ENCODE assay signal across 7 mouse cellular contexts in genomic region chr9:74109761-74110460, GRCm38 (mm10). TPM values are rescaled to one million over a fixed set of nuclear protein-coding genes. Genes with fewer than 3 reads are reported as not detected.
DNase-seq lines count a peak whose midpoint lies in the region; ATAC-seq lines count a peak whose summit lies in the region.

Wdr72 (plus strand) TSS chr9:74110356.

- H3K9ac ChIP-seq in forebrain, embryonic 16.5 days (replicated peaks; ENCODE audit: low read depth, low read length) = no peak within 1 kb of the TSS
- peak within 1 kb of the TSS; percentile 43 for H3K9ac ChIP-seq in kidney, embryonic 16.5 days (replicated peaks; ENCODE audit: low read length)
- peak within 1 kb of the TSS; percentile 66 for H3K9ac ChIP-seq in stomach, embryonic 16.5 days (ENCODE audit: low read length)

- ATAC-seq in forebrain, embryonic 16.5 days = no peak
- peak; percentile 95 for ATAC-seq in kidney, embryonic 16.5 days (ENCODE audit: low FRiP score, low TSS enrichment)
- ATAC-seq in stomach, embryonic 16.5 days (ENCODE audit: insufficient read depth, low FRiP score) = peak; percentile 69
- ATAC-seq in activated CD4-positive, CD25-positive, alpha-beta regulatory T cell, adult 4 months = no peak

- no peak within 1 kb of the TSS for H3K27ac ChIP-seq in embryonic facial prominence, embryonic 10.5 days (replicated peaks)
- H3K27ac ChIP-seq in forebrain, embryonic 16.5 days (ENCODE audit: low read length) = no peak within 1 kb of the TSS
- H3K27ac ChIP-seq in kidney, embryonic 16.5 days (ENCODE audit: low read length) = no peak within 1 kb of the TSS
- H3K27ac ChIP-seq in stomach, embryonic 16.5 days (ENCODE audit: low read length) = no peak within 1 kb of the TSS

- no peaks in the 10 kb centered on the region for H3K36me3 ChIP-seq in embryonic facial prominence, embryonic 10.5 days (replicated peaks)
- H3K36me3 ChIP-seq in forebrain, embryonic 16.5 days (ENCODE audit: control insufficient read depth, insufficient read depth) = no peaks in the 10 kb centered on the region
- no peaks in the 10 kb centered on the region for H3K36me3 ChIP-seq in kidney, embryonic 16.5 days (ENCODE audit: insufficient read depth, low read length)
- no peaks in the 10 kb centered on the region for H3K36me3 ChIP-seq in stomach, embryonic 16.5 days (ENCODE audit: control insufficient read depth, insufficient read depth, low read length)

- WGBS in embryonic facial prominence, embryonic 10.5 days = 3% methylated on average over 16 of the region's 17 CpGs
- WGBS in forebrain, embryonic 16.5 days = 7% methylated on average over 16 of the region's 17 CpGs
- WGBS in kidney, embryonic 16.5 days = 3% methylated on average over 15 of the region's 17 CpGs
- 5% methylated on average over 16 of the region's 17 CpGs for WGBS in stomach, embryonic 16.5 days

- peaks cover 13% of the 10 kb centered on the region for H3K4me1 ChIP-seq in embryonic facial prominence, embryonic 10.5 days
- peaks cover 3% of the 10 kb centered on the region for H3K4me1 ChIP-seq in forebrain, embryonic 16.5 days (replicated peaks; ENCODE audit: control insufficient read depth, insufficient read depth, low read length)
- H3K4me1 ChIP-seq in kidney, embryonic 16.5 days (ENCODE audit: insufficient read depth, low read length) = peaks cover 5% of the 10 kb centered on the region; the same call in 1 of the 2 replicates
- H3K4me1 ChIP-seq in stomach, embryonic 16.5 days (ENCODE audit: control insufficient read depth, insufficient read depth, low read length) = peaks cover 5% of the 10 kb centered on the region; the same call in 1 of the 2 replicates

- peak within 1 kb of the TSS; percentile 56 for H3K4me3 ChIP-seq in embryonic facial prominence, embryonic 10.5 days
- H3K4me3 ChIP-seq in forebrain, embryonic 16.5 days (replicated peaks; ENCODE audit: low read length) = peak within 1 kb of the TSS; percentile 8; the same call in 1 of the 2 replicates
- peak within 1 kb of the TSS; percentile 52 for H3K4me3 ChIP-seq in kidney, embryonic 16.5 days (ENCODE audit: low read length)
- peak within 1 kb of the TSS; percentile 46 for H3K4me3 ChIP-seq in stomach, embryonic 16.5 days (replicated peaks; ENCODE audit: low read length)

- DNase-seq in embryonic facial prominence, embryonic 10.5 days (ENCODE audit: low spot score) = peak; percentile 43
- DNase-seq in lung, postnatal 10 days = peak; percentile 19
- no peak for DNase-seq in natural killer cell, adult 2 months (ENCODE audit: low spot score in 2 of 2)

- peak within 1 kb of the TSS; percentile 26 for H3K4me2 ChIP-seq in forebrain, embryonic 16.5 days (ENCODE audit: low read length)
- peak within 1 kb of the TSS; percentile 58 for H3K4me2 ChIP-seq in kidney, embryonic 16.5 days (replicated peaks; ENCODE audit: low read depth, low read length)
- peak within 1 kb of the TSS; percentile 62 for H3K4me2 ChIP-seq in stomach, embryonic 16.5 days (ENCODE audit: low read depth, low read length)

- no peaks in the 10 kb centered on the region for H3K9me3 ChIP-seq in embryonic facial prominence, embryonic 10.5 days
- no peaks in the 10 kb centered on the region for H3K9me3 ChIP-seq in forebrain, embryonic 16.5 days (ENCODE audit: control insufficient read depth, low read length)
- H3K9me3 ChIP-seq in kidney, embryonic 16.5 days (ENCODE audit: low read length) = no peaks in the 10 kb centered on the region
- H3K9me3 ChIP-seq in stomach, embryonic 16.5 days (replicated peaks; ENCODE audit: control insufficient read depth, low read length) = no peaks in the 10 kb centered on the region

- H3K27me3 ChIP-seq in embryonic facial prominence, embryonic 10.5 days (replicated peaks; ENCODE audit: low read depth, poor library complexity, severe bottlenecking) = peaks cover 10% of the 10 kb centered on the region; the same call in 1 of the 2 replicates
- peaks cover 3% of the 10 kb centered on the region; the same call in 1 of the 2 replicates for H3K27me3 ChIP-seq in forebrain, embryonic 16.5 days (replicated peaks; ENCODE audit: control insufficient read depth, insufficient read depth, low read length)
- H3K27me3 ChIP-seq in kidney, embryonic 16.5 days (ENCODE audit: insufficient read depth, low read length) = no peaks in the 10 kb centered on the region
- no peaks in the 10 kb centered on the region for H3K27me3 ChIP-seq in stomach, embryonic 16.5 days (ENCODE audit: control insufficient read depth, insufficient read depth, low read length)

RNA-seq across cellular contexts. Expression of gene Wdr72, which starts in this region (rescaled TPM):
- 0.26 and 0.36 TPM in 2 replicates for polyA plus RNA-seq in embryonic facial prominence, embryonic 10.5 days (2016; fragmentation: Nextera tagmentation; extraction: Ambion mirVana)
- 0.16 and 0.18 TPM in 2 replicates for polyA plus RNA-seq in forebrain, embryonic 16.5 days (2015; fragmentation: Nextera tagmentation; extraction: Ambion mirVana)
- polyA plus RNA-seq in kidney, embryonic 16.5 days (2015; fragmentation: Nextera tagmentation; extraction: Ambion mirVana) = 2.2 TPM in 2 replicates
- polyA plus RNA-seq in stomach, embryonic 16.5 days (2015; fragmentation: Nextera tagmentation; extraction: Ambion mirVana) = 2.1 TPM in 2 replicates
- polyA plus RNA-seq in activated CD4-positive, CD25-positive, alpha-beta regulatory T cell, adult 4 months (2017; shearing (Covaris generic)) = under 1 TPM in 1 of 2 experiments, not detected in 1; 0.32 TPM

Comparison
In these comparisons a context has a peak if more than half of its experiments do, and no peak if none do; other contexts are left out.
1. Peak in DNase-seq and H3K4me3 ChIP-seq in embryonic facial prominence, embryonic 10.5 days; RNA of the gene not detected or under 1 TPM.
2. ATAC-seq: peak in kidney, embryonic 16.5 days (single experiment) and stomach, embryonic 16.5 days (single experiment); none in forebrain, embryonic 16.5 days (single experiment) and activated CD4-positive, CD25-positive, alpha-beta regulatory T cell, adult 4 months (single experiment).
3. Peak in every context shown above with its lines, with median percentiles within 50 percentile points of each other: H3K4me3 ChIP-seq and H3K4me2 ChIP-seq.